Mouse (Mus musculus) lung, embryonic 14.5 days (tissue): ENCODE data around the gene Zfp791. TPM values are rescaled to one million over a fixed set of nuclear protein-coding genes. Genes with fewer than 3 reads are reported as not detected.
A peak's percentile ranks its signal among the peaks of the same experiment; 100 is the strongest.

ENCODE experiments used
- ATAC-seq: fragments of 200-750 bp; cut with Nextera tagmentation; 2 replicates; pipeline ENCODE4 v1.8.0; 2017; ENCODE audit warnings: mild to moderate bottlenecking, moderate TSS enrichment, moderate library complexity; ENCODE audit not compliant: insufficient read depth
- DNase-seq: peaks from one replicate; pipeline ENCODE4 v3.0.0-alpha.2; 2015
- H3K27ac ChIP-seq: fragments of 300-500 bp; sonication (generic); 2 replicates; pipeline ENCODE4 v1.5.1; 2014; ENCODE audit warnings: low read depth, mild to moderate bottlenecking, moderate library complexity
- H3K27me3 ChIP-seq: fragments of 300-500 bp; sonication (generic); 2 replicates; pipeline ENCODE4 v1.6.1; 2014; ENCODE audit warnings: low read length, control low read depth; ENCODE audit not compliant: insufficient read depth
- H3K36me3 ChIP-seq: fragments of 300-500 bp; sonication (generic); 2 replicates; pipeline ENCODE4 v1.6.1; 2014; ENCODE audit warnings: control low read depth; ENCODE audit not compliant: insufficient read depth
- H3K4me1 ChIP-seq: fragments of 300-500 bp; sonication (generic); 2 replicates; pipeline ENCODE4 v1.6.1; 2014; ENCODE audit warnings: antibody characterized with exemption, control low read depth; ENCODE audit not compliant: insufficient read depth
- H3K4me2 ChIP-seq: fragments of 300-500 bp; sonication (generic); 2 replicates; pipeline ENCODE4 v1.6.1; 2014; ENCODE audit warnings: mild to moderate bottlenecking
- H3K4me3 ChIP-seq: fragments of 300-500 bp; sonication (generic); 2 replicates; pipeline ENCODE4 v1.5.1; 2014; ENCODE audit warnings: low read depth, low read length
- H3K9ac ChIP-seq: fragments of 300-500 bp; sonication (generic); 2 replicates; pipeline ENCODE4 v1.6.1; 2014
- H3K9me3 ChIP-seq: fragments of 300-500 bp; sonication (generic); 2 replicates; pipeline ENCODE4 v1.6.1; 2016; ENCODE audit warnings: low read depth, low read length, control low read depth
- CTCF ChIP-seq: IDR thresholded peaks from 2 replicates; pipeline ENCODE4 v1.5.1; 2016; ENCODE audit warnings: antibody characterized with exemption, low read depth
- WGBS: fragments of 180-500 bp; shearing (Covaris S2); extraction: QIAGEN DNeasy Blood & Tissue Kit; methylation state at CpG from one replicate; pipeline ENCODE4 v1.1.7; 2014; 5-methylcytosine and 5-hydroxymethylcytosine counted together
- polyA plus RNA-seq: library from polyadenylated mRNA; unstranded; fragments of >200 nt; fragmentation: Nextera tagmentation; extraction: Ambion mirVana; gene quantifications from 2 replicates; pipeline ENCODE4 v1.2.1, GENCODE M21; 2014

Zfp791 gene
- polyA plus RNA-seq, 1 experiment from 2014 or later: 1.7 TPM

- Histone ChIP-seq H3K9ac (no peak overlapping the region), H3K27me3 (no peaks in the 10 kb centered on the region), H3K4me2 (no peak overlapping the region), H3K36me3 (peaks cover 52% of the 10 kb centered on the region), H3K4me3 (no peak overlapping the region), H3K27ac (no peak overlapping the region), H3K9me3 (no peaks in the 10 kb centered on the region), H3K4me1 (peaks cover 8% of the 10 kb centered on the region; the same call in 1 of the 2 replicates)
- no peak for ATAC-seq
- WGBS: 87% methylated on average over 10 of the region's 10 CpGs
- no peak for DNase-seq
- TF ChIP-seq CTCF: no peak
These were observed 48.3 kb downstream of the Zfp791 start for GRCm38 (mm10) chr8:85074617-85075016.

GRCm38 (mm10) chr8:85074167-85074566, 48.7 kb downstream of the Zfp791 start:
- 75% methylated on average over 10 of the region's 10 CpGs for WGBS
- no peak for TF ChIP-seq CTCF
- DNase-seq (no peak), ATAC-seq (no peak)
- no peak overlapping the region for H3K9ac ChIP-seq
- no peaks in the 10 kb centered on the region for H3K27me3 ChIP-seq
- H3K9me3 ChIP-seq: no peaks in the 10 kb centered on the region
- peaks cover 6% of the 10 kb centered on the region; the same call in 1 of the 2 replicates for H3K4me1 ChIP-seq
- no peak overlapping the region for H3K4me3 ChIP-seq
- H3K27ac ChIP-seq: no peak overlapping the region
- peaks cover 52% of the 10 kb centered on the region for H3K36me3 ChIP-seq
- no peak overlapping the region for H3K4me2 ChIP-seq

- peak overlapping the region; percentile 81 for H3K4me2 ChIP-seq
- peaks cover 6% of the 10 kb centered on the region; the same call in 1 of the 2 replicates for H3K4me1 ChIP-seq
- H3K4me3 ChIP-seq: no peak overlapping the region
- H3K9ac ChIP-seq: no peak overlapping the region
- no peak for TF ChIP-seq CTCF
- no peak overlapping the region for H3K27ac ChIP-seq
- ATAC-seq (no peak), DNase-seq (no peak)
- no peaks in the 10 kb centered on the region for H3K9me3 ChIP-seq
- H3K27me3 ChIP-seq: no peaks in the 10 kb centered on the region
- 86% methylated on average over 15 of the region's 15 CpGs for WGBS
- peaks cover 43% of the 10 kb centered on the region for H3K36me3 ChIP-seq
These were observed 49.8 kb downstream of the Zfp791 start for GRCm38 (mm10) chr8:85073041-85073612.

- 0 out of 2 replicates have a peak, but pooled peaks have one; percentile 20 for ATAC-seq
- WGBS: 30% methylated on average over 9 of the region's 9 CpGs
These were observed 50.4 kb downstream of the Zfp791 start for GRCm38 (mm10) chr8:85072364-85072929.

GRCm38 (mm10) chr8:85071514-85072281, 51.2 kb downstream of the Zfp791 start, which contains the start of gene Dhps:
Gene Dhps (plus strand): TSS chr8:85071757.
- H3K4me3 ChIP-seq: peak within 1 kb of the TSS; percentile 71
- WGBS: under 1% methylated on average over 68 of the region's 68 CpGs
- H3K4me1 ChIP-seq: peaks cover 6% of the 10 kb centered on the region; the same call in 1 of the 2 replicates
- H3K9me3 ChIP-seq: no peaks in the 10 kb centered on the region
- H3K36me3 ChIP-seq: peaks cover 34% of the 10 kb centered on the region
- H3K27me3 ChIP-seq: no peaks in the 10 kb centered on the region
- ATAC-seq (peak; percentile 89), DNase-seq (peak; percentile 97)
- peak within 1 kb of the TSS; percentile 74 for H3K9ac ChIP-seq
- TF ChIP-seq CTCF: no peak
- H3K4me2 ChIP-seq: peak within 1 kb of the TSS; percentile 81
- peak within 1 kb of the TSS; percentile 95 for H3K27ac ChIP-seq

More at GRCm38 (mm10) chr8:85072364-85072929, 50.4 kb downstream of the Zfp791 start:
- H3K27me3 ChIP-seq: no peaks in the 10 kb centered on the region
- H3K36me3 ChIP-seq: peaks cover 39% of the 10 kb centered on the region
- peak overlapping the region; percentile 95; the same call in 1 of the 2 replicates for H3K27ac ChIP-seq
- DNase-seq: no peak
- no peaks in the 10 kb centered on the region for H3K9me3 ChIP-seq
- TF ChIP-seq CTCF: no peak
- H3K4me1 ChIP-seq: peaks cover 6% of the 10 kb centered on the region; the same call in 1 of the 2 replicates
- H3K4me2 ChIP-seq: peak overlapping the region; percentile 81
- H3K4me3 ChIP-seq: peak overlapping the region; percentile 71
- H3K9ac ChIP-seq: peak overlapping the region; percentile 74

- no peaks in the 10 kb centered on the region for H3K9me3 ChIP-seq
- WGBS: 77% methylated on average over 5 of the region's 5 CpGs
These were observed 51.9 kb downstream of the Zfp791 start for GRCm38 (mm10) chr8:85071041-85071440.

GRCm38 (mm10) chr8:85067982-85068381, 54.9 kb downstream of the Zfp791 start, which contains the start of gene Gm5741:
Gene Gm5741 (minus strand): TSS chr8:85067982.
- Histone ChIP-seq H3K9ac (no peak within 1 kb of the TSS), H3K27ac (no peak within 1 kb of the TSS), H3K9me3 (no peaks in the 10 kb centered on the region), H3K4me2 (no peak within 1 kb of the TSS), H3K4me1 (peaks cover 6% of the 10 kb centered on the region; the same call in 1 of the 2 replicates), H3K4me3 (no peak within 1 kb of the TSS), H3K27me3 (no peaks in the 10 kb centered on the region), H3K36me3 (peaks cover 3% of the 10 kb centered on the region; the same call in 1 of the 2 replicates)
- no peak for TF ChIP-seq CTCF
- DNase-seq: no peak
- ATAC-seq: no peak

More at GRCm38 (mm10) chr8:85071041-85071440, 51.9 kb downstream of the Zfp791 start:
- DNase-seq: peak; percentile 19
- no peak for TF ChIP-seq CTCF
- Histone ChIP-seq H3K4me3 (peak overlapping the region; percentile 71), H3K4me1 (peaks cover 6% of the 10 kb centered on the region; the same call in 1 of the 2 replicates), H3K27ac (peak overlapping the region; percentile 95), H3K27me3 (no peaks in the 10 kb centered on the region), H3K4me2 (peak overlapping the region; percentile 81), H3K36me3 (peaks cover 30% of the 10 kb centered on the region), H3K9ac (no peak overlapping the region)
- ATAC-seq: no peak
